Comparison of ENCODE assay signal across 10 mouse cellular contexts in the genomic region with DNA sequence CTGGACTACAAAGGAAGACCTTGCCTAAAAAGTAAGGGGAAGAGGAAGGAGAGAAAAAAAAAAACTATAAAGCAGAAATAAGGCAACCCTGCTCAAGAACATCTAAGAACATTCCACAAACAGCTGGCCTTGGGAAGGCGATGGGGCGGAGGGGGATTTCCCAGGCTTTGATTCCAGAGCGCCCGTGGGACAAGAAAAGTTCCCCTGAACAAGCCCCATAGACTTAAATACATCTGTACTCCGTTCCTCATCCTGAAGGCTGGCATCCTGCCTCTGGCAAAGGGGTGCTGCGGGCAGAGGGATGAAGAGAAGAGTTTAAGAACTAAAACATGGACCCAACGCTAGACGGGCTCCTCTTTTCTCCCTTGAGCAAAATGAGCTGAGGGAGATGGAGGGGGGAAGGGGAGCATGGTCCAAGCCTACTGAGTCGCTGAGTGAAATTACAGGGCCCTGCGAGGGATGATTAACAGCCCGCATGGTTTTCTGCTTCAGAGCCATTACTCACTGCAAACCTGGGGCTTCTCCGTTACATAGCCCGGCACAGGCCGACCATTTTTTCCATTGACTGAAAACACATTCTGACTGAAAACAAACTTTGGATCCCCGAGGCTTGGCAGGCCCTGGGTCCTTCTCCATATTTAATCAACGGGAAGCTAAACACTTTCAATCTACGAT.
DNase-seq lines count a peak whose midpoint lies in the region; ATAC-seq lines count a peak whose summit lies in the region.
"Had no signal": no experiment of that assay in that cellular context is flagged by ENCODE, and none has a peak within 500 bp of the region (broad histone marks: within the 10 kb centered on the region; RNA-seq: fewer than 3 reads in every experiment).

No protein-coding gene starts in this region.

- WGBS in hindbrain, embryonic 15.5 days = 64% methylated on average over 17 of the region's 17 CpGs
- 63% methylated on average over 17 of the region's 17 CpGs for WGBS in hindbrain, embryonic 14.5 days
- WGBS in kidney, embryonic 15.5 days = 30% methylated on average over 17 of the region's 17 CpGs
- WGBS in neural tube, embryonic 15.5 days = 53% methylated on average over 17 of the region's 17 CpGs

- no peaks in the 10 kb centered on the region for H3K27me3 ChIP-seq in hindbrain, embryonic 15.5 days
- H3K27me3 ChIP-seq in hindbrain, embryonic 14.5 days (ENCODE audit: control insufficient read depth, insufficient read depth, low read length) = no peaks in the 10 kb centered on the region
- H3K27me3 ChIP-seq in kidney, embryonic 15.5 days = 0 out of 2 replicates have a peak, but pooled peaks cover 8% of the 10 kb centered on the region
- H3K27me3 ChIP-seq in neural tube, embryonic 15.5 days (replicated peaks) = peaks cover 4% of the 10 kb centered on the region; the same call in 1 of the 2 replicates

- DNase-seq in hindbrain, embryonic 14.5 days (ENCODE audit: low spot score) = no peak
- peak; percentile 29 for DNase-seq in gastrocnemius, postnatal 14 days
- no peak for DNase-seq in cerebellum, adult 18-20 months
- DNase-seq in frontal cortex, postnatal 36 days (ENCODE audit: low spot score in 2 of 2) = no peak
- DNase-seq: thymus, adult 18-20 months had no signal

- H3K4me1 ChIP-seq in hindbrain, embryonic 15.5 days (replicated peaks) = peaks cover 8% of the 10 kb centered on the region
- peaks cover 7% of the 10 kb centered on the region for H3K4me1 ChIP-seq in hindbrain, embryonic 14.5 days (replicated peaks; ENCODE audit: control insufficient read depth, insufficient read depth, low read length)
- peaks cover 83% of the 10 kb centered on the region for H3K4me1 ChIP-seq in kidney, embryonic 15.5 days
- peaks cover 35% of the 10 kb centered on the region for H3K4me1 ChIP-seq in neural tube, embryonic 15.5 days

- peak overlapping the region; percentile 48; the same call in 1 of the 2 replicates for H3K27ac ChIP-seq in hindbrain, embryonic 15.5 days (replicated peaks)
- no peak overlapping the region; the same call in 1 of the 2 replicates for H3K27ac ChIP-seq in hindbrain, embryonic 14.5 days
- H3K27ac ChIP-seq in kidney, embryonic 15.5 days = peak overlapping the region; percentile 49
- no peak overlapping the region; the same call in 1 of the 2 replicates for H3K27ac ChIP-seq in neural tube, embryonic 15.5 days (replicated peaks)
- H3K27ac ChIP-seq: midbrain, embryonic 10.5 days had no signal

- H3K36me3 ChIP-seq in hindbrain, embryonic 15.5 days = no peaks in the 10 kb centered on the region
- H3K36me3 ChIP-seq in hindbrain, embryonic 14.5 days (replicated peaks; ENCODE audit: control insufficient read depth, insufficient read depth) = no peaks in the 10 kb centered on the region
- no peaks in the 10 kb centered on the region for H3K36me3 ChIP-seq in kidney, embryonic 15.5 days
- H3K36me3 ChIP-seq in neural tube, embryonic 15.5 days = no peaks in the 10 kb centered on the region
- H3K36me3 ChIP-seq: G1E; midbrain, embryonic 10.5 days had no signal

- H3K9me3 ChIP-seq in hindbrain, embryonic 15.5 days = no peaks in the 10 kb centered on the region
- no peaks in the 10 kb centered on the region for H3K9me3 ChIP-seq in hindbrain, embryonic 14.5 days (ENCODE audit: control insufficient read depth, low read length)
- H3K9me3 ChIP-seq in kidney, embryonic 15.5 days (replicated peaks) = no peaks in the 10 kb centered on the region
- no peaks in the 10 kb centered on the region for H3K9me3 ChIP-seq in neural tube, embryonic 15.5 days (replicated peaks)
- H3K9me3 ChIP-seq: G1E; midbrain, embryonic 10.5 days had no signal

- intact Hi-C loops in gastrocnemius, postnatal 14 days (cut with DNase I; ENCODE audit: low total_unique reads) = no loop called here

- no peak overlapping the region for H3K9ac ChIP-seq in hindbrain, embryonic 15.5 days
- no peak overlapping the region for H3K9ac ChIP-seq in hindbrain, embryonic 14.5 days
- no peak overlapping the region for H3K9ac ChIP-seq in kidney, embryonic 15.5 days
- H3K9ac ChIP-seq in neural tube, embryonic 15.5 days (replicated peaks) = no peak overlapping the region

- no peak overlapping the region for H3K4me2 ChIP-seq in hindbrain, embryonic 15.5 days
- no peak overlapping the region for H3K4me2 ChIP-seq in hindbrain, embryonic 14.5 days (replicated peaks)
- H3K4me2 ChIP-seq in kidney, embryonic 15.5 days = peak overlapping the region; percentile 13; the same call in 1 of the 2 replicates
- H3K4me2 ChIP-seq in neural tube, embryonic 15.5 days = peak overlapping the region; percentile 5; the same call in 1 of the 2 replicates

- H3K4me3 ChIP-seq in hindbrain, embryonic 15.5 days = no peak overlapping the region
- H3K4me3 ChIP-seq in hindbrain, embryonic 14.5 days (replicated peaks; ENCODE audit: low read length) = no peak overlapping the region
- H3K4me3 ChIP-seq in kidney, embryonic 15.5 days (replicated peaks) = no peak overlapping the region
- H3K4me3 ChIP-seq in neural tube, embryonic 15.5 days (replicated peaks) = no peak overlapping the region
- H3K4me3 ChIP-seq: midbrain, embryonic 10.5 days had no signal

- ATAC-seq in hindbrain, embryonic 15.5 days (ENCODE audit: low FRiP score, low read depth) = no peak
- no peak for ATAC-seq in hindbrain, embryonic 14.5 days (ENCODE audit: low FRiP score)
- ATAC-seq in kidney, embryonic 15.5 days (replicated peaks; ENCODE audit: low FRiP score) = peak; percentile 59
- ATAC-seq in neural tube, embryonic 15.5 days (ENCODE audit: low FRiP score) = no peak

Comparison
In these comparisons a context has a peak if more than half of its experiments do, and no peak if none do; other contexts are left out.
1. H3K27ac ChIP-seq: peak in hindbrain, embryonic 15.5 days (single experiment) and kidney, embryonic 15.5 days (single experiment); none in hindbrain, embryonic 14.5 days (single experiment) and neural tube, embryonic 15.5 days (single experiment).
2. H3K4me2 ChIP-seq: peak in kidney, embryonic 15.5 days (single experiment) and neural tube, embryonic 15.5 days (single experiment); none in hindbrain, embryonic 15.5 days (single experiment) and hindbrain, embryonic 14.5 days (single experiment).